Mouse (Mus musculus): ENCODE measurements around the gene Lyrm2. TPM values are rescaled to one million over a fixed set of nuclear protein-coding genes. Genes with fewer than 3 reads are reported as not detected.

Gene Lyrm2
- polyA plus RNA-seq, 1 experiment from 2014 or later, result 28.7 TPM

DNA sequence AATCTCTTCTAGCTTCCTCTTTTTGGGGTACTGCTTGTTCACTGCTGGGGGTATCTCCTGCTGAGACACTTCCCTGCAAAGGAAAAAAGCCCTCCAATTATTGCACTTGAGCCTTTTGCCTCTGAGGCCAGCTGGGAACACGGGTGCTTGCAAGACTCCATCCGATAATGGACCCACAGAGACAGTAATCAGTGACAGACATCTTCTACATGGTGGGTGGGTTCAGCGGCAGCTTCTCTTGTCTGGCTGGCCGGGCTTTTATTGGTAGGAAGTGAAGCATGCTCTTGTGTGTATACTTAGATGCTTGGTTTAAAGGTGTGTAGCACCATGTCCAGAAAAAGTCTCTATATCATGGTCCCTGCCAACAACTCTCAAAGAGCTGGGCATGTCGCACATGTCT is 17.4 kb downstream of the Lyrm2 start:
- Histone ChIP-seq H3K4me3 (replicated peaks) (no peak overlapping the region), H3K4me1 (replicated peaks) (peaks cover 17% of the 10 kb centered on the region), H3K27ac (replicated peaks) (no peak overlapping the region), H3K4me2 (no peak overlapping the region), H3K9ac (no peak overlapping the region), H3K27me3 (no peaks in the 10 kb centered on the region), H3K36me3 (replicated peaks) (no peaks in the 10 kb centered on the region), H3K9me3 (replicated peaks) (no peaks in the 10 kb centered on the region)
- peak; percentile 42; the same call in 1 of the 2 replicates for ATAC-seq (ENCODE audit: insufficient read depth)
- 34% methylated on average over 5 of the region's 5 CpGs for WGBS (ENCODE audit: insufficient replicate concordance)

DNA sequence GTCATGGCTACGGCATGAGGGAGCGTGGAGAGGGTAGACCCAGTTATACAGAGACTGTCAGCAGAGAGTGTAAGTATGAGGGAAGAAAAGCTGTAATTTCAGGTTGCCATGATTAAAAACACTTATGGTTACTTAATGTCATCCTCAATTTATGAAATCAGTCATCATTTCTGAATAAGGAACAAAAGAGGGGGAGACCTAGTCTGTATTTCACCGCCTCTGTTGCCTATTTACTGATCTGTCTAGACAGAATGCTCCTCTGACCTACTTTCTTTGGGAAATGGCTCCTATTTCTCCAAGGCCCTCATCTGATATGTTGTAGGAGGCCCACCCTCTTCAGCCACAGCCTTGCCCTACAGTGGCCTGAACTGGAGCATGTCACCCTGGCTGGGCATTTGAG is 20.6 kb downstream of the Lyrm2 start:
- H3K27ac ChIP-seq (replicated peaks), result no peak overlapping the region
- no peak overlapping the region for H3K4me3 ChIP-seq (replicated peaks)
- no peak overlapping the region for H3K9ac ChIP-seq
- H3K4me2 ChIP-seq, result no peak overlapping the region
- no peaks in the 10 kb centered on the region for H3K36me3 ChIP-seq (replicated peaks)
- 83% methylated on average over 3 of the region's 3 CpGs for WGBS (ENCODE audit: insufficient replicate concordance)
- no peak for ATAC-seq (ENCODE audit: insufficient read depth)
- no peaks in the 10 kb centered on the region for H3K9me3 ChIP-seq (replicated peaks)
- no peaks in the 10 kb centered on the region for H3K27me3 ChIP-seq
- peaks cover 25% of the 10 kb centered on the region for H3K4me1 ChIP-seq (replicated peaks)

DNA sequence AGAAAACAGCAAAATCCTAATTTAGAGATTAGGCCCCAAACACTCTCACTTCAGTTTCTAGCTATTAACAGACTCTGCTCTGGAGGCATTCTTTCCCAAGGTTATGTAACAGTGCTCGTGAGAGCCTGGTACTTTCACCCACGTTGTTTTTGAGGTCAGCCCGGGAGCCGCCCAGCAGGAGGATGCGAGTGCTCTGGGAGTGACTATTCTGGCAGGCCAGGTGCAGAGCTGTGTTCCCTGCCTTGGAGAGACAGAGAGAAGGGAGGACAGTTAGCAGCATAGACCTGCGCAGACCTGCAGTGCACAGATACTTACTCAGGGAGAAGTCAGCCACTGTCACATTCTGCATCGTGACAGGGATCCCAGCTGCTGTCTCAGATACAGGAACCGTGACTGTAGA is 24.2 kb downstream of the Lyrm2 start:
- no peak overlapping the region for H3K9ac ChIP-seq
- no peaks in the 10 kb centered on the region for H3K36me3 ChIP-seq (replicated peaks)
- ATAC-seq (ENCODE audit: insufficient read depth), result no peak
- H3K27me3 ChIP-seq, result no peaks in the 10 kb centered on the region
- H3K27ac ChIP-seq (replicated peaks), result no peak overlapping the region
- H3K9me3 ChIP-seq (replicated peaks), result no peaks in the 10 kb centered on the region
- no peak overlapping the region for H3K4me2 ChIP-seq
- no peak overlapping the region for H3K4me3 ChIP-seq (replicated peaks)
- H3K4me1 ChIP-seq (replicated peaks), result peaks cover 35% of the 10 kb centered on the region
- 58% methylated on average over 8 of the region's 8 CpGs for WGBS (ENCODE audit: insufficient replicate concordance)

- ATAC-seq (ENCODE audit: insufficient read depth), result no peak
- WGBS (ENCODE audit: insufficient replicate concordance), result 70% methylated on average over 7 of the region's 7 CpGs
- Histone ChIP-seq H3K27me3 (no peaks in the 10 kb centered on the region), H3K4me1 (replicated peaks) (peaks cover 40% of the 10 kb centered on the region), H3K9ac (no peak overlapping the region), H3K36me3 (replicated peaks) (no peaks in the 10 kb centered on the region), H3K9me3 (replicated peaks) (no peaks in the 10 kb centered on the region), H3K4me3 (replicated peaks) (no peak overlapping the region), H3K4me2 (no peak overlapping the region), H3K27ac (replicated peaks) (no peak overlapping the region)
Measured at GRCm38 (mm10) chr4:32826925-32827324, 26.9 kb downstream of the Lyrm2 start.

DNA sequence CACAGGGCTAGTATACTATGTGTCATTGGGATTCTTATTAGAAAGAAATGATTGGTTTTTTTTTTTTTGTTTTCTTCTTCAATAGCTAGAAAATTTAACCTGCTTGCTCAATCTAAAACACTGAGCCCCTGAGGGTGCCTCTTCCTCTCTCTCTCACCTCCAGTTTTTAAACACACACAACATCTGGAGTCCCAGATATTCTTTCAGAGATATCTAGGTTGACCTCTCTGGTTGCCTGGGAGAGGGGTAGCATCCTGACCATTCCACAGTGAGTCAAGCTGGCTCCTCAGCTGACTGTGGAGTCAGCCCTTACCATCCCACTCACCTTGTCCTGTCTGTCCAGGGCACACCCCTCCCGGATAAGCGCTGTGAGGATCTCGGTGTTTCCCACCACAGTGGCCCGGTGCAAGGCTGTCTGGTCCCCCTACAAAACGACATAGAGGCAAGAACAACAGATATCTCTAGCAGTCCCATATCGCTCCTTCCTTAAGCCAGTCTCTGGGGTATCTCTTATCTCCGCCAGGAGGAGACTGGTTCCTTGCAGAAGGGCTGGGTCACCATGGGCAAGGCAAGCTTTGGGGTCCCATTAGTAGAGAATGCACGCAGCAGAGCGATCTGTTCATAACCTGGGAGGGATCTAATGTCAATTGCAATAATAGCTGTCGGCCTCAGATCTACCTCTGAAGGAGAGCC is 28.5 kb downstream of the Lyrm2 start:
- H3K9ac ChIP-seq, result no peak overlapping the region
- H3K4me2 ChIP-seq, result peak overlapping the region; percentile 46
- no peak overlapping the region for H3K4me3 ChIP-seq (replicated peaks)
- H3K27ac ChIP-seq (replicated peaks), result 0 out of 2 replicates have a peak overlapping the region, but pooled peaks have one; percentile 33
- H3K27me3 ChIP-seq, result no peaks in the 10 kb centered on the region
- ATAC-seq (ENCODE audit: insufficient read depth), result peak; percentile 79
- 30% methylated on average over 10 of the region's 10 CpGs for WGBS (ENCODE audit: insufficient replicate concordance)
- H3K9me3 ChIP-seq (replicated peaks), result no peaks in the 10 kb centered on the region
- H3K36me3 ChIP-seq (replicated peaks), result no peaks in the 10 kb centered on the region
- peaks cover 40% of the 10 kb centered on the region for H3K4me1 ChIP-seq (replicated peaks)

GRCm38 (mm10) chr4:32829316-32829715 is 29.3 kb downstream of the Lyrm2 start:
- no peaks in the 10 kb centered on the region for H3K9me3 ChIP-seq (replicated peaks)
- no peaks in the 10 kb centered on the region for H3K27me3 ChIP-seq
- no peak overlapping the region for H3K4me2 ChIP-seq
- ATAC-seq (ENCODE audit: insufficient read depth), result no peak
- H3K27ac ChIP-seq (replicated peaks), result no peak overlapping the region
- H3K9ac ChIP-seq, result no peak overlapping the region
- H3K4me3 ChIP-seq (replicated peaks), result no peak overlapping the region
- 62% methylated on average over 10 of the region's 10 CpGs for WGBS (ENCODE audit: insufficient replicate concordance)
- peaks cover 38% of the 10 kb centered on the region for H3K4me1 ChIP-seq (replicated peaks)
- H3K36me3 ChIP-seq (replicated peaks), result no peaks in the 10 kb centered on the region

DNA sequence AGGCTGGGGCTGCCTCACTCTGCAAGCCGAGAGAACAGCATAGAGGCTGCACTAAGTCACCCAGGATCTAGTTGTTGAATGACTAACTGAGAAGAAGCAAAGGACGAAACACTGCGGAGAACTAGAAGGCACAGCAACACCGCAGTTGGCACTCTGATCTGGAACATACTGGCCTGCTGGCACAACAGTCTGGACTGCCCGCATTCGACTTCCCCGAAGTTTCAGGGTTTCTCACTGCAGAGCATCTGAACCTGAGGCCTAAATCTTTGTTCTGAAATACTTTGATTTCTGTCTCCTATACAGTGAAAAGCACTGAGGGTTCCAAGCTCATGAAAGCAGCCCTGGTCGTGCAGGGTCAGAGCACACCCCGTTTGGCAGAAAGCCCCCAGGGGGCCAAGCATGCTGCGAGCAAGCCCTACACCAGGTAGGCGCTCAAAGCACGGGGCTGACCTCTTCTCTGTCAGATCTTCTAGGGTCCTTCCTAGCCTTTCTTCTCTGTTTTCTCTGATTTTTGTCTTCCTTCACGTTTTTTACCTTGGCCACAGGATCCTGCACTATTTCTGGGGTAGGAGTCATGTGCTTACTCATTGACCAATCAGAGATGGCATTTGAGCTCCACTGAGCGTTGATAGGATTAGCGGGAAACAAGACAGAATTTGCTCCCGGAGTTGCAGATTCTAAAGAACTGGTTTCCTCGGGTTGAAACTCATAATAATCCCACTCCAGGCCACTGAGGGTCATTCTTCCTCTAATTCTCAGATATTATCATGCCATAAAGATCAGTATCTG is 33.6 kb downstream of the Lyrm2 start:
- H3K36me3 ChIP-seq (replicated peaks), result no peaks in the 10 kb centered on the region
- no peak for ATAC-seq (ENCODE audit: insufficient read depth)
- peak overlapping the region; percentile 52 for H3K4me2 ChIP-seq
- H3K4me3 ChIP-seq (replicated peaks), result 0 out of 2 replicates have a peak overlapping the region, but pooled peaks have one; percentile 8
- no peak overlapping the region for H3K27ac ChIP-seq (replicated peaks)
- H3K9me3 ChIP-seq (replicated peaks), result no peaks in the 10 kb centered on the region
- H3K9ac ChIP-seq, result no peak overlapping the region
- no peaks in the 10 kb centered on the region for H3K27me3 ChIP-seq
- peaks cover 11% of the 10 kb centered on the region for H3K4me1 ChIP-seq (replicated peaks)
- WGBS (ENCODE audit: insufficient replicate concordance), result 46% methylated on average over 17 of the region's 17 CpGs

GRCm38 (mm10) chr4:32834541-32834940 is 34.5 kb downstream of the Lyrm2 start:
- no peaks in the 10 kb centered on the region for H3K36me3 ChIP-seq (replicated peaks)
- ATAC-seq (ENCODE audit: insufficient read depth), result no peak
- no peak overlapping the region for H3K9ac ChIP-seq
- H3K27ac ChIP-seq (replicated peaks), result no peak overlapping the region
- no peak overlapping the region for H3K4me2 ChIP-seq
- H3K4me1 ChIP-seq (replicated peaks), result peaks cover 2% of the 10 kb centered on the region
- no peaks in the 10 kb centered on the region for H3K27me3 ChIP-seq
- 75% methylated on average over 3 of the region's 3 CpGs for WGBS (ENCODE audit: insufficient replicate concordance)
- H3K9me3 ChIP-seq (replicated peaks), result no peaks in the 10 kb centered on the region
- H3K4me3 ChIP-seq (replicated peaks), result no peak overlapping the region

GRCm38 (mm10) chr4:32836071-32836470 is 36.0 kb downstream of the Lyrm2 start:
- Histone ChIP-seq H3K9me3 (replicated peaks) (no peaks in the 10 kb centered on the region), H3K27ac (replicated peaks) (no peak overlapping the region), H3K9ac (no peak overlapping the region), H3K4me1 (replicated peaks) (no peaks in the 10 kb centered on the region; the same call in 1 of the 2 replicates), H3K4me3 (replicated peaks) (no peak overlapping the region), H3K4me2 (no peak overlapping the region), H3K27me3 (no peaks in the 10 kb centered on the region), H3K36me3 (replicated peaks) (no peaks in the 10 kb centered on the region)
- ATAC-seq (ENCODE audit: insufficient read depth), result no peak
- 75% methylated on average over 9 of the region's 9 CpGs for WGBS (ENCODE audit: insufficient replicate concordance)

GRCm38 (mm10) chr4:32838401-32838800 is 38.3 kb downstream of the Lyrm2 start:
- no peaks in the 10 kb centered on the region for H3K9me3 ChIP-seq (replicated peaks)
- no peak overlapping the region for H3K9ac ChIP-seq
- ATAC-seq (ENCODE audit: insufficient read depth), result no peak
- H3K36me3 ChIP-seq (replicated peaks), result no peaks in the 10 kb centered on the region
- no peaks in the 10 kb centered on the region; the same call in 1 of the 2 replicates for H3K4me1 ChIP-seq (replicated peaks)
- no peak overlapping the region for H3K4me3 ChIP-seq (replicated peaks)
- H3K27ac ChIP-seq (replicated peaks), result no peak overlapping the region
- no peak overlapping the region for H3K4me2 ChIP-seq
- 60% methylated on average over 3 of the region's 3 CpGs for WGBS (ENCODE audit: insufficient replicate concordance)
- H3K27me3 ChIP-seq, result no peaks in the 10 kb centered on the region
